Mouse (Mus musculus): ENCODE results near the gene Moxd1. TPM values are rescaled to one million over a fixed set of nuclear protein-coding genes. Genes with fewer than 3 reads are reported as not detected.
A peak's percentile ranks its signal among the peaks of the same experiment; 100 is the strongest.

Moxd1 gene
- total and polyA plus RNA-seq, 2 experiments from 2014 or later = 1.4 to 5.1 TPM

- Histone ChIP-seq H3K4me1 (ENCODE audit: insufficient read depth, low read length) (no peaks in the 10 kb centered on the region), H3K9me3 (ENCODE audit: low read length) (no peaks in the 10 kb centered on the region), H3K27me3 (ENCODE audit: insufficient read depth, low read length) (no peaks in the 10 kb centered on the region), H3K4me2 (ENCODE audit: low read depth, low read length, poor library complexity, severe bottlenecking) (no peak overlapping the region), H3K36me3 (ENCODE audit: insufficient read depth, low read length) (no peaks in the 10 kb centered on the region), H3K27ac (ENCODE audit: low read depth, low read length) (no peak overlapping the region), H3K9ac (replicated peaks; ENCODE audit: low read length, poor library complexity, severe bottlenecking) (no peak overlapping the region), H3K4me3 (ENCODE audit: low read depth, low read length) (no peak overlapping the region)
- no peak for TF ChIP-seq CTCF (IDR thresholded peaks at IDR 0.05)
- DNase-seq (ENCODE audit: low spot score) = no peak
- ATAC-seq (ENCODE audit: low FRiP score) = no peak
- 63% methylated on average over 4 of the region's 4 CpGs for WGBS
Measured at GRCm38 (mm10) chr10:24232281-24232680, 9.0 kb downstream of the Moxd1 start.

GRCm38 (mm10) chr10:24235426-24236283 is 12.3 kb downstream of the Moxd1 start:
- no peaks in the 10 kb centered on the region for H3K36me3 ChIP-seq (ENCODE audit: insufficient read depth, low read length)
- no peak overlapping the region for H3K27ac ChIP-seq (ENCODE audit: low read depth, low read length)
- DNase-seq (ENCODE audit: low spot score) (peak; percentile 40), ATAC-seq (ENCODE audit: low FRiP score) (no peak)
- peak overlapping the region; percentile 25 for H3K4me2 ChIP-seq (ENCODE audit: low read depth, low read length, poor library complexity, severe bottlenecking)
- H3K9ac ChIP-seq (replicated peaks; ENCODE audit: low read length, poor library complexity, severe bottlenecking) = 0 out of 2 replicates have a peak overlapping the region, but pooled peaks have one; percentile 5
- H3K27me3 ChIP-seq (ENCODE audit: insufficient read depth, low read length) = no peaks in the 10 kb centered on the region
- TF ChIP-seq CTCF (IDR thresholded peaks at IDR 0.05) = no peak
- no peaks in the 10 kb centered on the region for H3K9me3 ChIP-seq (ENCODE audit: low read length)
- WGBS = 38% methylated on average over 23 of the region's 23 CpGs
- no peaks in the 10 kb centered on the region for H3K4me1 ChIP-seq (ENCODE audit: insufficient read depth, low read length)
- peak overlapping the region; percentile 1; the same call in 1 of the 2 replicates for H3K4me3 ChIP-seq (ENCODE audit: low read depth, low read length)

GRCm38 (mm10) chr10:24246815-24247214 is 23.5 kb downstream of the Moxd1 start:
- no peak overlapping the region for H3K4me2 ChIP-seq (ENCODE audit: low read depth, low read length, poor library complexity, severe bottlenecking)
- H3K4me1 ChIP-seq (ENCODE audit: insufficient read depth, low read length) = no peaks in the 10 kb centered on the region
- no peak overlapping the region for H3K9ac ChIP-seq (replicated peaks; ENCODE audit: low read length, poor library complexity, severe bottlenecking)
- ATAC-seq (ENCODE audit: low FRiP score) (no peak), DNase-seq (ENCODE audit: low spot score) (no peak)
- no peak for TF ChIP-seq CTCF (IDR thresholded peaks at IDR 0.05)
- WGBS = 82% methylated on average over 4 of the region's 4 CpGs
- no peaks in the 10 kb centered on the region for H3K9me3 ChIP-seq (ENCODE audit: low read length)
- no peaks in the 10 kb centered on the region for H3K27me3 ChIP-seq (ENCODE audit: insufficient read depth, low read length)
- no peak overlapping the region for H3K4me3 ChIP-seq (ENCODE audit: low read depth, low read length)
- H3K27ac ChIP-seq (ENCODE audit: low read depth, low read length) = no peak overlapping the region
- H3K36me3 ChIP-seq (ENCODE audit: insufficient read depth, low read length) = no peaks in the 10 kb centered on the region

- H3K27me3 ChIP-seq (ENCODE audit: insufficient read depth, low read length) = no peaks in the 10 kb centered on the region
- no peaks in the 10 kb centered on the region for H3K4me1 ChIP-seq (ENCODE audit: insufficient read depth, low read length)
- H3K9me3 ChIP-seq (ENCODE audit: low read length) = no peaks in the 10 kb centered on the region
- H3K27ac ChIP-seq (ENCODE audit: low read depth, low read length) = no peak overlapping the region
- H3K36me3 ChIP-seq (ENCODE audit: insufficient read depth, low read length) = no peaks in the 10 kb centered on the region
- H3K4me2 ChIP-seq (ENCODE audit: low read depth, low read length, poor library complexity, severe bottlenecking) = no peak overlapping the region
- H3K4me3 ChIP-seq (ENCODE audit: low read depth, low read length) = no peak overlapping the region
- no peak for ATAC-seq (ENCODE audit: low FRiP score)
- DNase-seq (ENCODE audit: low spot score) = no peak
- no peak overlapping the region for H3K9ac ChIP-seq (replicated peaks; ENCODE audit: low read length, poor library complexity, severe bottlenecking)
- no peak for TF ChIP-seq CTCF (IDR thresholded peaks at IDR 0.05)
Measured at GRCm38 (mm10) chr10:24248116-24248515, 24.8 kb downstream of the Moxd1 start.

GRCm38 (mm10) chr10:24251631-24252030 is 28.3 kb downstream of the Moxd1 start:
- DNase-seq (ENCODE audit: low spot score) (no peak), ATAC-seq (ENCODE audit: low FRiP score) (no peak)
- H3K4me2 ChIP-seq (ENCODE audit: low read depth, low read length, poor library complexity, severe bottlenecking) = no peak overlapping the region
- no peak overlapping the region for H3K4me3 ChIP-seq (ENCODE audit: low read depth, low read length)
- no peak for TF ChIP-seq CTCF (IDR thresholded peaks at IDR 0.05)
- H3K27ac ChIP-seq (ENCODE audit: low read depth, low read length) = no peak overlapping the region
- H3K36me3 ChIP-seq (ENCODE audit: insufficient read depth, low read length) = no peaks in the 10 kb centered on the region
- H3K27me3 ChIP-seq (ENCODE audit: insufficient read depth, low read length) = no peaks in the 10 kb centered on the region
- H3K9me3 ChIP-seq (ENCODE audit: low read length) = no peaks in the 10 kb centered on the region
- no peak overlapping the region for H3K9ac ChIP-seq (replicated peaks; ENCODE audit: low read length, poor library complexity, severe bottlenecking)
- no peaks in the 10 kb centered on the region for H3K4me1 ChIP-seq (ENCODE audit: insufficient read depth, low read length)

GRCm38 (mm10) chr10:24258150-24258549 is 34.8 kb downstream of the Moxd1 start:
- H3K27ac ChIP-seq (ENCODE audit: low read depth, low read length) = no peak overlapping the region
- H3K9ac ChIP-seq (replicated peaks; ENCODE audit: low read length, poor library complexity, severe bottlenecking) = no peak overlapping the region
- TF ChIP-seq CTCF (IDR thresholded peaks at IDR 0.05) = no peak
- H3K27me3 ChIP-seq (ENCODE audit: insufficient read depth, low read length) = no peaks in the 10 kb centered on the region
- H3K9me3 ChIP-seq (ENCODE audit: low read length) = no peaks in the 10 kb centered on the region
- H3K4me3 ChIP-seq (ENCODE audit: low read depth, low read length) = no peak overlapping the region
- H3K4me2 ChIP-seq (ENCODE audit: low read depth, low read length, poor library complexity, severe bottlenecking) = no peak overlapping the region
- no peaks in the 10 kb centered on the region for H3K4me1 ChIP-seq (ENCODE audit: insufficient read depth, low read length)
- ATAC-seq (ENCODE audit: low FRiP score) (no peak), DNase-seq (ENCODE audit: low spot score) (no peak)
- no peaks in the 10 kb centered on the region for H3K36me3 ChIP-seq (ENCODE audit: insufficient read depth, low read length)
- WGBS = 84% methylated on average over 7 of the region's 7 CpGs
